ENCODE assay signal across 14 mouse cellular contexts in the genomic region with DNA sequence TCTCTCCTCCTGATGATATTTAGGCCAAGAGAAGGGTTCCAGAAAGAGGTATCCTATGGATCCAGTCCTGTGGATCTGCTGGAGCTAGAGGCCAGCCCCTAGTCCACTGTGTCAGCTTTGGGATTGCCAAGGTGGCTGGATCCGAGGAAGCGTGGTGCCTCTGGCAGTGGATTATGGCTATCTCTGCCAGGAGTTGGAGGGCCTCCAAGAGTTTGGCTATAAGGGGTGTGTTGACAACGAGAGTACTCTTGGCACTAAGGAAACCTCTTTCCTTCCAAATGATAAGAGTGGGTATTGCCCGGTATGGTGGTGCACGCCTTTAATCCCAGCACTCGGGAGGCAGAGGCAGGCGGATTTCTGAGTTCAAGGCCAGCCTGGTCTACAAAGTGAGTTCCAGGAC.
"Had no signal": no experiment of that assay in that cellular context is flagged by ENCODE, and none has a peak within 500 bp of the region (broad histone marks: within the 10 kb centered on the region; RNA-seq: fewer than 3 reads in every experiment).

No protein-coding gene starts in this region.

- H3K9me3 ChIP-seq: limb, embryonic 12.5 days; limb, embryonic 15.5 days; liver, embryonic 13.5 days had no signal

- H3K27ac ChIP-seq: layer of hippocampus, adult 2 months; left cerebral cortex, adult 2 months; limb, embryonic 12.5 days; limb, embryonic 15.5 days; liver, embryonic 13.5 days had no signal

- H3K4me2 ChIP-seq: limb, embryonic 12.5 days; limb, embryonic 15.5 days; liver, embryonic 13.5 days; midbrain, embryonic 11.5 days had no signal

- H3K36me3 ChIP-seq: limb, embryonic 12.5 days; limb, embryonic 15.5 days; liver, embryonic 13.5 days had no signal

- H3K4me3 ChIP-seq: layer of hippocampus, adult 2 months; left cerebral cortex, adult 2 months; limb, embryonic 12.5 days; limb, embryonic 15.5 days; liver, embryonic 13.5 days had no signal

- H3K4me1 ChIP-seq: limb, embryonic 12.5 days; limb, embryonic 15.5 days; liver, embryonic 13.5 days had no signal

- DNase-seq: kidney, postnatal 14 days; layer of hippocampus, adult 9-11 months; liver, embryonic 13.5 days; lung, adult 2 months; lung, postnatal 14 days; lung, postnatal 4 days; midbrain, embryonic 14.5 days; thymus, adult 18-20 months; thymus, postnatal 36 days had no signal

- H3K9ac ChIP-seq: limb, embryonic 12.5 days; limb, embryonic 15.5 days; liver, embryonic 13.5 days had no signal

- H3K27me3 ChIP-seq: limb, embryonic 12.5 days; limb, embryonic 15.5 days; liver, embryonic 13.5 days had no signal
